Mouse (Mus musculus): ENCODE data around the gene Frmd6. TPM values are rescaled to one million over a fixed set of nuclear protein-coding genes. Genes with fewer than 3 reads are reported as not detected.

Gene Frmd6
- polyA plus RNA-seq, 1 experiment from 2014 or later, result 68.9 TPM

- peak within 1 kb of the TSS; percentile 76 for H3K4me3 ChIP-seq (ENCODE audit: low read depth, low read length)
- H3K4me1 ChIP-seq (ENCODE audit: control insufficient read depth, insufficient read depth, low read length), result no peaks in the 10 kb centered on the region
- H3K9me3 ChIP-seq (replicated peaks; ENCODE audit: control insufficient read depth, low read length), result no peaks in the 10 kb centered on the region
- H3K9ac ChIP-seq (replicated peaks; ENCODE audit: low read length), result peak within 1 kb of the TSS; percentile 81
- no peaks in the 10 kb centered on the region for H3K36me3 ChIP-seq (replicated peaks; ENCODE audit: control insufficient read depth, insufficient read depth, low read depth, low read length)
- H3K4me2 ChIP-seq (ENCODE audit: low read depth, low read length), result peak within 1 kb of the TSS; percentile 51
- under 1% methylated on average over 59 of the region's 59 CpGs for WGBS
- ATAC-seq (replicated peaks; ENCODE audit: insufficient number of reproducible peaks, low FRiP score, low TSS enrichment, low read depth), result peak; percentile 97
- DNase-seq (ENCODE audit: low spot score), result peak; percentile 94
- no peaks in the 10 kb centered on the region for H3K27me3 ChIP-seq (ENCODE audit: control insufficient read depth, insufficient read depth, low read length)
- H3K27ac ChIP-seq (replicated peaks; ENCODE audit: low read depth, low read length), result peak within 1 kb of the TSS; percentile 78; the same call in 1 of the 2 replicates
Measured at GRCm38 (mm10) chr12:70937571-70938384, 112.5 kb downstream of the Frmd6 start, which contains the start of gene Actr10. TSS of gene Actr10 (plus strand) at chr12:70937857.

- no peak overlapping the region for H3K4me3 ChIP-seq (ENCODE audit: low read depth, low read length)
- no peaks in the 10 kb centered on the region for H3K27me3 ChIP-seq (ENCODE audit: control insufficient read depth, insufficient read depth, low read length)
- H3K27ac ChIP-seq (replicated peaks; ENCODE audit: low read depth, low read length), result no peak overlapping the region
- no peak overlapping the region for H3K4me2 ChIP-seq (ENCODE audit: low read depth, low read length)
- DNase-seq (ENCODE audit: low spot score) (no peak), ATAC-seq (replicated peaks; ENCODE audit: insufficient number of reproducible peaks, low FRiP score, low TSS enrichment, low read depth) (no peak)
- no peaks in the 10 kb centered on the region for H3K9me3 ChIP-seq (replicated peaks; ENCODE audit: control insufficient read depth, low read length)
- no peaks in the 10 kb centered on the region for H3K4me1 ChIP-seq (ENCODE audit: control insufficient read depth, insufficient read depth, low read length)
- H3K9ac ChIP-seq (replicated peaks; ENCODE audit: low read length), result no peak overlapping the region
- WGBS, result 97% methylated on average over 7 of the region's 7 CpGs
- peaks cover 5% of the 10 kb centered on the region for H3K36me3 ChIP-seq (replicated peaks; ENCODE audit: control insufficient read depth, insufficient read depth, low read depth, low read length)
Measured at GRCm38 (mm10) chr12:70940806-70941205, 115.5 kb downstream of the Frmd6 start.

DNA sequence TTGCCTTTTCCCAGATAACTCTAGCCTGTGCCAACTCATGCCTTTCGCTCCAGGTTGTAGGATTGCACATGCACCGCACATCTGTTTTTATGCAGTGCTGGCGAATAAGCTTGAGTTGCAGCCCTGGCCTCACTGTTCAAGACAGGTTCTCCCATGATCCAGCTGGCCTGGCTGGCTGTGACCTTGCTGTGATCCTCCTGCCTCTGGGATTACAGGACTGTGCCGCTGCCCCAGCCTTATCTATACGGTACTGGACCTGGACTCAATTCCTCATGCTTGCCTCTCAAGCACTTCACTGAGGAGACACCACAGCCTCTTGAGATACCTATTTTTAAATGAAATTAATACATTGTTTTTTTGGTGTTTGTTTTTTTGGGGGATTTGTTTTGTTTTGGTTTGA is 118.9 kb downstream of the Frmd6 start:
- H3K4me2 ChIP-seq (ENCODE audit: low read depth, low read length), result no peak overlapping the region
- peaks cover 7% of the 10 kb centered on the region for H3K36me3 ChIP-seq (replicated peaks; ENCODE audit: control insufficient read depth, insufficient read depth, low read depth, low read length)
- no peak overlapping the region for H3K4me3 ChIP-seq (ENCODE audit: low read depth, low read length)
- H3K27ac ChIP-seq (replicated peaks; ENCODE audit: low read depth, low read length), result no peak overlapping the region
- no peaks in the 10 kb centered on the region for H3K4me1 ChIP-seq (ENCODE audit: control insufficient read depth, insufficient read depth, low read length)
- no peak overlapping the region for H3K9ac ChIP-seq (replicated peaks; ENCODE audit: low read length)
- WGBS, result 91% methylated on average over 5 of the region's 5 CpGs
- ATAC-seq (replicated peaks; ENCODE audit: insufficient number of reproducible peaks, low FRiP score, low TSS enrichment, low read depth), result no peak
- H3K27me3 ChIP-seq (ENCODE audit: control insufficient read depth, insufficient read depth, low read length), result no peaks in the 10 kb centered on the region
- no peak for DNase-seq (ENCODE audit: low spot score)
- H3K9me3 ChIP-seq (replicated peaks; ENCODE audit: control insufficient read depth, low read length), result no peaks in the 10 kb centered on the region

DNA sequence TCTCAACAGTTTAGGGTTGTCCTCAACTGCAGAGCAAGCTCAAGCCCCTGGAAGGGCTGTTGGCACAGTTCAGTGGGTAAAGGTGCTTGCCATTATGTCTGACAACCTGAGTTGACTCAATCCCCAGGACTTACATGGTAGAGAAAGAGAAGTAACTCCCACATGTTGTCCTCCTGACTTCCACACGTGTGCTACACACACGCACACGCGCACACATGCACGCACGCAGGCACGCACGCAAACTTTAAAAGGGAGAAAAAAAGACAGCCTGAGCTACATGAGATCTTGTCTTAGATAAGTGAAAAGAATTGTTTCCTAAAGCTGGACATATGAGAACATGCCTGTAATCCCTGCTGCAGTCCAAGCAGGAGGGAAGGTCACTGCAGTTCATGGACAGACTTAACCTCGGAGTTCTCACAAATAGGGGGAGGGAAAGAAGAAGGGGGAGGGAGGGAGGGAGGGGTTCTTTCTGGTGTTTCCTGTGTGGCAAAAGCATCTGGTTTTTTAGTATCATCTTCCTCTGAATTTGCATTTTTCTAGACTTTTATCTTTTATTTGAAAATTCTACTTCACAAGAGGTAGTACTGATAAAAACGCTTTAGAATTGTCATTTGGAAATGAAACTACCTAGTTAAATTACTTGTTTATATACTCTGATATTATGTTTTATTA is 121.4 kb downstream of the Frmd6 start:
- ATAC-seq (replicated peaks; ENCODE audit: insufficient number of reproducible peaks, low FRiP score, low TSS enrichment, low read depth) (no peak), DNase-seq (ENCODE audit: low spot score) (no peak)
- Histone ChIP-seq H3K27ac (replicated peaks; ENCODE audit: low read depth, low read length) (no peak overlapping the region), H3K4me1 (ENCODE audit: control insufficient read depth, insufficient read depth, low read length) (no peaks in the 10 kb centered on the region), H3K4me2 (ENCODE audit: low read depth, low read length) (no peak overlapping the region), H3K36me3 (replicated peaks; ENCODE audit: control insufficient read depth, insufficient read depth, low read depth, low read length) (peaks cover 7% of the 10 kb centered on the region), H3K9ac (replicated peaks; ENCODE audit: low read length) (no peak overlapping the region), H3K9me3 (replicated peaks; ENCODE audit: control insufficient read depth, low read length) (no peaks in the 10 kb centered on the region), H3K27me3 (ENCODE audit: control insufficient read depth, insufficient read depth, low read length) (no peaks in the 10 kb centered on the region), H3K4me3 (ENCODE audit: low read depth, low read length) (no peak overlapping the region)
- WGBS, result 89% methylated on average over 10 of the region's 10 CpGs

Other genes starting within 250 kb of the Frmd6 start
- gene Actr10, start 112.3 kb downstream of the Frmd6 start, polyA plus RNA-seq (2014; fragmentation: Nextera tagmentation; extraction: Ambion mirVana), result 282 and 305 TPM in 2 replicates
- gene Psma3, start 149.1 kb downstream of the Frmd6 start, polyA plus RNA-seq (2014; fragmentation: Nextera tagmentation; extraction: Ambion mirVana), result 743 and 805 TPM in 2 replicates
- 30.3 and 33.9 TPM in 2 replicates for gene Arid4a, start 190.5 kb downstream of the Frmd6 start, polyA plus RNA-seq (2014; fragmentation: Nextera tagmentation; extraction: Ambion mirVana)

Measured in embryonic facial prominence, embryonic 11.5 days (tissue).